Mouse (Mus musculus) left cerebral cortex, adult 9 months (tissue): ENCODE data around the gene Dexi.

ENCODE experiments used
- DNase-seq, 2 experiments: peaks; one replicate each; pipeline ENCODE4 v3.0.0; 2022; ENCODE audit warnings: low spot score in 2 of 2

The Dexi gene

DNA sequence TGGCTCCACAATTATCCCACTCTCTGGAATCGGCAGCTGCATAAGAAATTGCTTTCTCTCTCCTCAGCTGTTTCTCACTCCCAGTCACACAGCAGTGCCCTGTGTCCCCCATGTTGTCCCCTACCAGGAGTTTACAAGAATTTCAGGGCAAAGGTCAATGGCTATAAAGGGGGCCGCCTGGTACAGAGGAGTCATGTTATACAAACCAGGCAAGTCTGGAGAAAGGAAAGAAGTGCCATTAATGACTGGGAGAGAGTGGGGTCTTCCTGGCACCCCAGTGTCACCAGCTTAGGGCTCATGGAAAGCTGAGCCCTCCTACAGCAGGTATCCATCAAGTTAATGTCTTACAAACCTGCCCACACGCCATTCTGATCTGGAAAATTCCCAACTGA, 88.3 kb downstream of the Dexi start:
- no peak for DNase-seq

DNA sequence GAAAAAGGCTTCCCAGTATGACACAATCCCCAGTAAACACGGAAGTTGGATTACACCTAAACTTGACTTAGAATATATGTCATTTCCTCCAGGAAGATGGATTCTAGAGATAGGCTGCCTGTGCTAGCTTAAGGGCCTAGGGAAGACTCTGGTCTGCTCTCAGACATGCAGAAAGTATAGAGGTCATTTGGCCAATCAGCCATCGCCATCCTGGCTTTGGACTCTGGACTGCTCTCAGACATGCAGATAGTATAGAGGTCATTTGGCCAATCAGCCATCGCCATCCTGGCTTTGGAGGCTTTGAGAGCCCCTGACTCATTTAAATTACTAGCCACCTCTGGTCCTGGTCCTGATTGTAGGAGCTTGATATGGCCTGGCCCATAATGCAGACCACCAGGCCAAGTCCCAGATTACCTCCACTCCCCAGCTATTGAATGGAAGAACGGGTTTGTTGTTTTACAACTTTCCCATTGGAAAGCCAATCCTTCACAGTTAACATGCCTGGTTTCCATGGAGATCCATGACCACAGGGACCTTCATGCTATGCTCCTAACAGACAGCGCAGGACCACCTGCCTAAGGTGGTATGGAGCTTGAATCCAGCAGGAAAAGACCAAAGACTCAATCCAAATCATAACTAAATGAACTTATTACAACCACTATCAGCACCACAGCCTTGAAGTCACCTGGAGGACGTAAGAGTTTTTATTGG, 88.8 kb downstream of the Dexi start:
- no peak for DNase-seq
